Mouse (Mus musculus) neural tube, embryonic 14.5 days (tissue): ENCODE measurements around the gene Ly6g6c. TPM values are rescaled to one million over a fixed set of nuclear protein-coding genes. Genes with fewer than 3 reads are reported as not detected.

Source experiments
- ATAC-seq: fragments of 200-750 bp; cut with Nextera tagmentation; 2 replicates; pipeline ENCODE4 v1.8.0; 2017; ENCODE audit warnings: low read depth, mild to moderate bottlenecking, moderate TSS enrichment, moderate library complexity
- H3K27ac ChIP-seq: fragments of 300-500 bp; sonication (generic); 2 replicates; pipeline ENCODE4 v1.5.1; 2014; ENCODE audit warnings: low read depth, mild to moderate bottlenecking, control low read depth, low read length, moderate library complexity, mixed read lengths
- H3K27me3 ChIP-seq: fragments of 300-500 bp; sonication (generic); 2 replicates; pipeline ENCODE4 v1.6.1; 2014; ENCODE audit warnings: low read length; ENCODE audit not compliant: control insufficient read depth, insufficient read depth
- H3K36me3 ChIP-seq: fragments of 300-500 bp; sonication (generic); 2 replicates; pipeline ENCODE4 v1.6.1; 2014; ENCODE audit warnings: low read length, mixed read lengths; ENCODE audit not compliant: control insufficient read depth, insufficient read depth
- H3K4me1 ChIP-seq: fragments of 300-500 bp; sonication (generic); 2 replicates; pipeline ENCODE4 v1.6.1; 2014; ENCODE audit warnings: low read length; ENCODE audit not compliant: control insufficient read depth, insufficient read depth
- H3K4me2 ChIP-seq: fragments of 300-500 bp; sonication (generic); 2 replicates; pipeline ENCODE4 v1.6.1; 2014; ENCODE audit warnings: mild to moderate bottlenecking, low read depth, low read length, control low read depth
- H3K4me3 ChIP-seq: fragments of 300-500 bp; sonication (generic); 2 replicates; pipeline ENCODE4 v1.5.1; 2014; ENCODE audit warnings: low read depth, low read length, control low read depth, mixed read lengths
- H3K9ac ChIP-seq: fragments of 300-500 bp; sonication (generic); replicated peaks from 2 replicates; pipeline ENCODE4 v1.6.1; 2014; ENCODE audit warnings: low read depth, mild to moderate bottlenecking, control low read depth, low read length, mixed read lengths
- H3K9me3 ChIP-seq: fragments of 300-500 bp; sonication (generic); 2 replicates; pipeline ENCODE4 v1.6.1; 2016; ENCODE audit warnings: low read length; ENCODE audit not compliant: control insufficient read depth
- WGBS: fragments of 180-500 bp; shearing (Covaris S2); extraction: QIAGEN DNeasy Blood & Tissue Kit; methylation state at CpG from one replicate; pipeline ENCODE4 v1.1.7; 2014; 5-methylcytosine and 5-hydroxymethylcytosine counted together
- polyA plus RNA-seq: library from polyadenylated mRNA; unstranded; fragments of >200 nt; fragmentation: Nextera tagmentation; extraction: Ambion mirVana; gene quantifications from 2 replicates; pipeline ENCODE4 v1.2.1, GENCODE M21; 2014

Ly6g6c gene
- polyA plus RNA-seq, 1 experiment from 2014 or later: not detected

DNA sequence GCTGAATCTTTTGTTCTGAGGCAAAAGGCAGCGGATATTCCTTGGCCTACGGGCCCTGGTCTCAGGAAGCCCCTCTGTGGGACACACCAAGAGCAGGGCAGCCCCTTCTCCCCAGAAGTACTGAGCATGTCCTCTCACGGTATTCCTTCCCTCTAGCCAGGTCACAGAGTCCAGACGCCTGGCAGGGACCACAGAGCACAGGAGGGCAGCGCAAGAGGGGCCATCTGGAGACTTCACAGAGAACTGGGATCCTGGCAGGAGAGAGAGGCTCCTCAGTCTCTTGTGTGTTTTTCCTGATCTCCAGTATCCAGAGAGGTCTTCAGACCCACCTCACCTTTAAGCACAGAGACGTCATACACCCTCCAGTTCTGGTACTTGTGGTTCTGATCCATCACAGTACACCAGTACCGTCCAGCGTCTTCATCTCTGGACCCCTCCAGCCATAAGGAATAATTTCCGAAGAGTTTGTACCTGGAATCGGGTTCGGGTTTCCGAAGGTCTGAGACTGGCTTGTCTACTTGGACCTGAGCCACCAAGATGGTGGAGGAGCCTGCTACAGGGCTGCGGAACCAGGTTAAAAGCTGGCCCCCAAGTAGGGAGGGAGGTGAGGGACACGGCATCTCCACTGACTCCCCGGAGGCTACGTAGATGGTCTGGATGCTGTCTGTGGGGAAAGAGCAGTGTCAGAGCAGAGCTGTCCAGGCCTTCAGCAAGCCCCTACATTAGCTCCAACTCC lies 17.8 kb downstream of the Ly6g6c start:
- Histone ChIP-seq H3K4me1 (peaks cover 1% of the 10 kb centered on the region; the same call in 1 of the 2 replicates), H3K27me3 (no peaks in the 10 kb centered on the region), H3K9me3 (no peaks in the 10 kb centered on the region), H3K36me3 (no peaks in the 10 kb centered on the region), H3K4me3 (no peak overlapping the region), H3K4me2 (no peak overlapping the region), H3K27ac (no peak overlapping the region), H3K9ac (no peak overlapping the region)
- 87% methylated on average over 16 of the region's 16 CpGs for WGBS
- no peak for ATAC-seq

DNA sequence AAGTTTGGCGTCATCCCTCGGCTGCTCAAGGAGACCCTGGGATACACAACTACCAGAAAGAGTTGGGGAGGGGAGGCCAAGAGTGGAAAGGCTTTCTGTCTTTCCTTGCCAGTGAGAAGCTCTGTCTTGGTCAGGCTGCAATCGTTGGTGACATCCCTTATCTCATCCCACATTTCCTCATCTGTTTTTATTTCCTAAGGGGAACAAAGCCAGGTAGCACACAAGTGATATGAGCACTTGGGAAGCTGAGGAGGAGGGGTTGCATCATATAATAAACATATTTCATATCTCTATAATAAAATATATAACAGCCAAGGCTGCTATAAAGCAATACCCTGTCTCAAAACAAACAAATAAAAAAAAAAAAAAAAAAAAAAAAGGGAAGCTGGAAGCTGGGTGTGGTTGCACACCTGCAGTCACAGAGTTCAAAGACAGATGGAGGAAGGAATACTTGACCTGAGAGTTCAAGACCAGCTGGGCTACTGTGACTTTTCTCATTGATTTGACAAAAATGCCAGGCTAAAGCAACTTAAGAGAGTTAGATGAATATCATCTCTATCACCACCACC lies 18.8 kb downstream of the Ly6g6c start:
- Histone ChIP-seq H3K9ac (no peak overlapping the region), H3K27ac (no peak overlapping the region), H3K4me3 (no peak overlapping the region), H3K9me3 (no peaks in the 10 kb centered on the region), H3K4me1 (no peaks in the 10 kb centered on the region), H3K27me3 (no peaks in the 10 kb centered on the region), H3K4me2 (no peak overlapping the region), H3K36me3 (no peaks in the 10 kb centered on the region)
- ATAC-seq: no peak
- 79% methylated on average over 3 of the region's 3 CpGs for WGBS

DNA sequence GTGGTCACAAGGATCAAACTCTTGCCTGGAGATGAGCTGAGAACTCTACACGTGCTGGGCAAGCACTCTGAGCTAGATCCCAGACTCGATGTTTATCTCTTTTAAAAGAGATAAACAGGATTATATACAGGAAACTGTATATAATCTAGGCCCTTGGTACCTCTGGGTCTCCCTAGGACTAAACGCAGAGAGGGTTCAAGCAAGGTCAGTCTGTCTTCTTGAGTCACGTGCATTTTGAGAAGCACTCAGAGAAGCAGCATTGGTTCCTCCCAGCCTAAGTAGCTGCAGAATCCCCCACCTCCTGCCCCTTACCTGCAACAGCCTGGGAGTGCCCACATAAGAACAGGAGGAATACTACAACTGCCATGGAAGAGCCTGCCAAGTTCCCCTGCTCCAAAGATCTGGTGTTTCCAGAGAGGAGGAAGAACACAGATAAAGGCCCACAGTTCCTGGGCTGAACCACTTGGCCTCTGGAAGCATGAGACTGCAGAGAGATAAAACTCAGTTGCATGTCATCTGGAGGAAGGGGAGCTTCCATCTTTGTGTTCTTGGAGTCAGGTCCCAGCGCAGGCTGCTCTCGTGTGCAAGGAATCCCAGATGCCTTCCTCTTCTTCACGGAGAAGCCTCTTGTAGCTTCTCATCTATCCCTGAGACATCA lies 20.1 kb downstream of the Ly6g6c start, which contains the start of gene Ly6g6f:
Ly6g6f (minus strand) TSS at position 403 of the 658 bp plus-strand sequence.
- no peaks in the 10 kb centered on the region for H3K9me3 ChIP-seq
- H3K9ac ChIP-seq: no peak within 1 kb of the TSS
- H3K27me3 ChIP-seq: no peaks in the 10 kb centered on the region
- no peak within 1 kb of the TSS for H3K4me3 ChIP-seq
- H3K27ac ChIP-seq: no peak within 1 kb of the TSS
- H3K36me3 ChIP-seq: no peaks in the 10 kb centered on the region
- H3K4me2 ChIP-seq: no peak within 1 kb of the TSS
- no peak for ATAC-seq
- H3K4me1 ChIP-seq: peaks cover 5% of the 10 kb centered on the region
- WGBS: 82% methylated on average over 7 of the region's 7 CpGs

DNA sequence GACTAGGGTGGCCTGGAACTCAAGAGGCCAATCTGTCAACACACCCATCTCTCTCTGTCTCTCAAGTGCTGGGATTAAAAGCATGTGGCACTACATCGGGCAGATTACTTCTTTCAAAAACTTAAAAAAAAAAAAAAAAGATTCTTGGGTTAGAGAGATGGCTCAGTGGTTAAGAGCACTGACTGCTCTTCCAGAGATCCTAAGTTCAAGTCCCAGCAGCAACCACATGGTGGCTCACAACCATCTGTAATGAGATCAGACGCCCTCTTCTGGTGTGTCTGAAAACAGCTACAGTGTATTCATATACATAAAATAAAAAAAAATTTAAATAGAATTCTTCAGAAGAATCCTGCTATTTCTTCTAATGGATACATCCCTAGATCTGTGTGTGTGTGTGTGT lies 23.0 kb downstream of the Ly6g6c start:
- H3K4me2 ChIP-seq: no peak overlapping the region
- H3K27me3 ChIP-seq: no peaks in the 10 kb centered on the region
- H3K4me1 ChIP-seq: peaks cover 11% of the 10 kb centered on the region
- ATAC-seq: no peak
- H3K9ac ChIP-seq: no peak overlapping the region
- no peak overlapping the region for H3K27ac ChIP-seq
- H3K4me3 ChIP-seq: no peak overlapping the region
- no peaks in the 10 kb centered on the region; the same call in 1 of the 2 replicates for H3K36me3 ChIP-seq
- H3K9me3 ChIP-seq: no peaks in the 10 kb centered on the region
- 54% methylated on average over 2 of the region's 2 CpGs for WGBS

DNA sequence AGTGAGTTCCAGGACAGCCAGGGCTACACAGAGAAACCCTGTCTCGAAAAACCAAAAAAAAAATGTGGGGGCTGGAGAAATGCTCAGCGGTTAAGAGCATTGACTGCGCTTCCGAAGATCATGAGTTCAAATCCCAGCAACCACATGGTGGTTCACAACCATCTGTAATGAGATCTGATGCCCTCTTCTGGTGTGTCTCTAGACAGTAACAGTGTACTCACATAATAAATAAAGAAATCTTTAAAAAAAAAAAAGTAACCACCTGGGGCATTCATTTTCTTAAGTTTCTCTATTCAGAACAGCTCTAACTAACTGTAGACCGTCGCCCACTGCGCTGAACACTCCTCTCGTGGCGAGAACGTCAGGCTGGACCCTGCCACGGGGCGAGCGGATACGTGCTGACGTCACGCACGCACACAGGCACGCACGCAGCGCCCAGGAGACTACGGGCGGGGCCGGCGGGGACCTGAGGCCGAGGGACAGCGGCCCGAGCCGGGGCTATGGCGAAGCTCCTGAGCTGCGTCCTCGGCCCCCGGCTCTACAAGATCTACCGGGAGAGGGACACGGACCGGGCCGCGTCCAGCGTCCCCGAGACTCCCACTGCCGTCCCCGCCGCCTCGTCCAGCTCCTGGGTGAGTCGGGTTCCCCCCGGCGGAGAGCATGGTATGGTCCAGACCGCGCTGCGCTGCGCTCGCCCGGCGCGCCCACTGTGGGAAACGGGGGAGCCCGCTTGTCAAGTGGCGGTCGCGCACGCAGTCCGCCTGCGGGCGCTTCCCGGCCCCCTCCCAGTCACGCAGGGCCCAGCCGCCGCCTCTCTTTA lies 23.8 kb downstream of the Ly6g6c start, which contains the start of gene Abhd16a:
Abhd16a (plus strand) TSS at position 439 of the 820 bp plus-strand sequence.
- Histone ChIP-seq H3K4me2 (peak within 1 kb of the TSS; percentile 54), H3K4me3 (peak within 1 kb of the TSS; percentile 52), H3K27me3 (no peaks in the 10 kb centered on the region), H3K9ac (peak within 1 kb of the TSS; percentile 81), H3K9me3 (no peaks in the 10 kb centered on the region), H3K36me3 (peaks cover under 1% of the 10 kb centered on the region; the same call in 1 of the 2 replicates), H3K4me1 (peaks cover 11% of the 10 kb centered on the region), H3K27ac (peak within 1 kb of the TSS; percentile 97)
- 4% methylated on average over 63 of the region's 67 CpGs for WGBS
- ATAC-seq: peak; percentile 98

DNA sequence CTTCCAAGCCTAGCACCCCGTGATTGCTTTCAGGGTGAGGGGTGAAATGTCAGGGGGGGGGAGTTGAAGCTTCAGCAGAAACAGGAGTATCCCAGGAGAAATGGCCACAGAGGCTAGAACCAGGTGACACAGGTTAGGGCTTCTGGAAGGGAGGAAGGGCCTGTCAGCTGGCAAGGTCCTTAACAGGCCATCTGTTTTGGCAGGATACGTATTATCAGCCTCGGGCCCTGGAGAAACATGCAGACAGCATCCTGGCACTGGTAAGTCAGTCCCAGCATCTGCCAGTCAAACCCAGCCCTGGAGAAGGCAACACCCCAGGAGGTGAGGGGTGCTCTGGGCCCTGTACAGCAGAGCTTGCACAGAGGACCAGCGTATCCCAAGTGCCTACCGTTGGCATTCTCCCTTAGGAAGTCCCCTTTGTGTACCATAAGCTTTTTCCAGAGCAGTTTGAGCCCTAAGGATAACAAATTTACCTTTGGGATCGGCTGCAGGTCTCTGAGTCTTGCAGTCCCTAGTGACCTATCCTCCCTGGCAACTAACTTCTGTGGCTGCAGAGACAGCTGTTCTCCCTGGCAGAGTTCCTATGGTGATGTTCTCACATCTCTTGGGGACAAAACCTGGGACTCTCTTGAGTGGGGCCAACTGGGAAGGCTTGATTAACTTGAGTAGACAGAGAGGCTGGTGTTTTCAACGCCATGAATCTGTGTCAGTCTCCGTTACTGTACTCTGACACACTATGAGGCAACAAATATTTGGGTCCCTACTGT lies 25.2 kb downstream of the Ly6g6c start:
- H3K4me3 ChIP-seq: peak overlapping the region; percentile 52
- 54% methylated on average over 8 of the region's 8 CpGs for WGBS
- H3K4me2 ChIP-seq: peak overlapping the region; percentile 54
- peak overlapping the region; percentile 81 for H3K9ac ChIP-seq
- no peaks in the 10 kb centered on the region for H3K27me3 ChIP-seq
- no peak for ATAC-seq
- no peaks in the 10 kb centered on the region for H3K9me3 ChIP-seq
- H3K4me1 ChIP-seq: peaks cover 11% of the 10 kb centered on the region
- H3K36me3 ChIP-seq: peaks cover 14% of the 10 kb centered on the region
- peak overlapping the region; percentile 97 for H3K27ac ChIP-seq

DNA sequence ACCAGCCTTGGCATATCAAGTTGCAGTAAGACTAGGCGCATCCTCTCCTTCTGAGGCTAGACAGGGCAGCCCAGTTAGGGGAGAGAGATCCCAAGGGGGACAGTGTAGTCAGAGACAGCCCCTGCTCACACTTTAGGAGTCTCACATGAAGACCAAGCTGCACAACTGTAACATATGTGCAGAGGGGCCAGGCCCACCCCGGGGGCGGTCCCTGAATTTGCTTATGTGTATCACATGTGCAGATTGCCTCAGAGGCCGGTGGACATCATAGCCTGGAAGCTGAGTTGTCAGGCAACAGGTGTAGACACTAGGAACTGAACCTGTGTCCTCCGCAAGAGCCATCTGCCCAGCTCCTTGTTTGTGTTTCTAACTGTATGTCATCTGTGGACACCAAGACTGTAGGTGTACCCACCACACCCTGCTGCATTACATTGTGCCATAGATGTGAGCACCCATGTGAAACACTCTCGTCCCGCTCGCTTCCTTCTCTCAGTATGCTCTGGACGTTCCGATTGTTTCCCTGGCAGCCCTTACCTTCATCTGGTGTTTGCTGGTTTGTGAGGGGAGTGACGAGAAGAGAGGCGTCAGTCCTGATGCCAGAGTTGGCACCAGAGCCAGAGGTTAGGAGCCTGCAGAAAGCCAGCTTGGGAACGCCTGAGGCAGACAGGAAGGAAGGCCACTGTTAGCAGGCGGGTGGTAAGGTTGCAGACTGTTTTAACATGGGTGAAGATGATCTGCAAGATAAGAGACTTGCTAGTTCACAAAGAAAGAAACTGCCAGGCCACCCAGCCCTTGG lies 27.4 kb downstream of the Ly6g6c start:
- Histone ChIP-seq H3K9ac (no peak overlapping the region), H3K27ac (no peak overlapping the region), H3K4me1 (peaks cover 11% of the 10 kb centered on the region), H3K9me3 (no peaks in the 10 kb centered on the region), H3K4me2 (no peak overlapping the region), H3K27me3 (no peaks in the 10 kb centered on the region), H3K4me3 (no peak overlapping the region), H3K36me3 (peaks cover 24% of the 10 kb centered on the region)
- no peak for ATAC-seq
- 91% methylated on average over 14 of the region's 14 CpGs for WGBS
